Mouse (Mus musculus) liver, embryonic 14.5 days (tissue): ENCODE measurements around the gene Hoxb5.

Source experiments
- CTCF ChIP-seq: IDR thresholded peaks from 2 replicates; pipeline ENCODE4 v1.5.1; 2016; ENCODE audit warnings: antibody characterized with exemption, low read depth, control low read depth
- EP300 ChIP-seq: IDR thresholded peaks from 2 replicates; pipeline ENCODE4 v1.6.1; 2016; ENCODE audit warnings: antibody characterized with exemption, low read depth

GRCm38 (mm10) chr11:96351831-96352230, 48.7 kb downstream of the Hoxb5 start:
- TF ChIP-seq CTCF (no peak), EP300 (no peak)
